Mouse (Mus musculus) G1E (cell line): Measurements from ENCODE around the gene Tns4. TPM values are rescaled to one million over a fixed set of nuclear protein-coding genes. Genes with fewer than 3 reads are reported as not detected.

Source experiments
- ATAC-seq: 2 replicates; pipeline ENCODE4 v1.8.0; 2016; ENCODE audit warnings: mild to moderate bottlenecking; ENCODE audit not compliant: insufficient number of reproducible peaks, poor library complexity, low FRiP score, severe bottlenecking; ENCODE audit errors: extremely low read depth
- DNase-seq: peaks from one replicate; pipeline ENCODE4 v3.0.0; 2012; ENCODE audit warnings: low spot score
- H3K27me3 ChIP-seq: 2 replicates; pipeline ENCODE4 v1.6.1; 2012; ENCODE audit warnings: mild to moderate bottlenecking, low read length, inconsistent platforms; ENCODE audit not compliant: insufficient read depth
- H3K36me3 ChIP-seq: replicated peaks from 2 replicates; pipeline ENCODE3; 2012; ENCODE audit warnings: mild to moderate bottlenecking, inconsistent platforms
- H3K4me1 ChIP-seq: 2 replicates; pipeline ENCODE4 v1.6.1; 2012; ENCODE audit warnings: low read depth, low read length, inconsistent platforms, mixed read lengths; ENCODE audit not compliant: insufficient read depth
- H3K4me3 ChIP-seq: 2 replicates; pipeline ENCODE4 v1.5.1; 2012; ENCODE audit warnings: low read depth, mild to moderate bottlenecking, inconsistent platforms, low read length, moderate library complexity, mixed read lengths
- H3K9me3 ChIP-seq: replicated peaks from 2 replicates; pipeline ENCODE4 v1.6.1; 2012; ENCODE audit warnings: inconsistent platforms
- CTCF ChIP-seq: IDR thresholded peaks from 2 replicates; pipeline ENCODE4 v1.5.1; 2012; ENCODE audit warnings: low read depth, low read length, inconsistent platforms, mixed read lengths
- GATA1 ChIP-seq: IDR thresholded peaks from 2 replicates; pipeline ENCODE4 v1.6.1; 2012; ENCODE audit warnings: borderline replicate concordance, low read length, inconsistent platforms, mixed read lengths
- GATA2 ChIP-seq: IDR thresholded peaks from 2 replicates; pipeline ENCODE4 v1.6.1; 2012; ENCODE audit warnings: low read depth, low read length, inconsistent platforms, borderline replicate concordance
- POLR2AphosphoS5 ChIP-seq: IDR thresholded peaks from 2 replicates; pipeline ENCODE4 v1.6.1; 2012; ENCODE audit warnings: low read depth, low read length, inconsistent platforms; ENCODE audit not compliant: insufficient replicate concordance
- TAL1 ChIP-seq: conservative IDR thresholded peaks from 2 replicates; pipeline ENCODE4 v1.6.1; 2012; ENCODE audit warnings: low read depth, low read length, inconsistent platforms, mixed read lengths
- polyA plus RNA-seq: library from polyadenylated mRNA; stranded (reverse); fragments of >175 nt; gene quantifications from 2 replicates; pipeline ENCODE4 v1.2.3, GENCODE M21; 2012
- total RNA-seq, 2 experiments: library from RNA; stranded (forward) in 1 of 2; stranded (reverse) in 1 of 2; fragments of 200-1000 nt in 1 of 2; fragments of >200 nt in 1 of 2; fragmentation: Nextera tagmentation in 1 of 2; gene quantifications; 2 replicates each; pipeline ENCODE4 v1.2.3; 2014 to 2017

Gene Tns4
- total and polyA plus RNA-seq, 3 experiments = 0.22 to 1.4 TPM; not detected in 1

GRCm38 (mm10) chr11:99041051-99041729 lies 47.9 kb downstream of the Tns4 start, which contains the start of gene Igfbp4:
Igfbp4 (plus strand) TSS chr11:99041244.
- Histone ChIP-seq H3K36me3 (no peaks in the 10 kb centered on the region), H3K27me3 (peaks cover 78% of the 10 kb centered on the region), H3K4me1 (peaks cover 33% of the 10 kb centered on the region), H3K4me3 (peak within 1 kb of the TSS; percentile 47), H3K9me3 (no peaks in the 10 kb centered on the region; the same call in 1 of the 2 replicates)
- no peak for TF ChIP-seq GATA1
- TF ChIP-seq TAL1 = no peak
- TF ChIP-seq GATA2 = no peak
- no peak for TF ChIP-seq CTCF
- no peak for TF ChIP-seq POLR2AphosphoS5
- DNase-seq (no peak), ATAC-seq (no peak)

- DNase-seq = no peak
- TF ChIP-seq GATA2 (no peak), POLR2AphosphoS5 (no peak), CTCF (no peak), GATA1 (no peak), TAL1 (no peak)
- no peak for ATAC-seq
- no peaks in the 10 kb centered on the region; the same call in 1 of the 2 replicates for H3K9me3 ChIP-seq
- no peaks in the 10 kb centered on the region for H3K36me3 ChIP-seq
- H3K4me1 ChIP-seq = peaks cover 38% of the 10 kb centered on the region
- peak overlapping the region; percentile 47; the same call in 1 of the 2 replicates for H3K4me3 ChIP-seq
- peaks cover 78% of the 10 kb centered on the region for H3K27me3 ChIP-seq
Observed at GRCm38 (mm10) chr11:99040346-99040974, 48.6 kb downstream of the Tns4 start.

- Histone ChIP-seq H3K4me1 (peaks cover 39% of the 10 kb centered on the region), H3K27me3 (peaks cover 78% of the 10 kb centered on the region), H3K36me3 (no peaks in the 10 kb centered on the region), H3K9me3 (no peaks in the 10 kb centered on the region; the same call in 1 of the 2 replicates), H3K4me3 (no peak overlapping the region)
- ATAC-seq (no peak), DNase-seq (peak; percentile 59)
- TF ChIP-seq GATA1 = no peak
- TF ChIP-seq TAL1 = no peak
- no peak for TF ChIP-seq GATA2
- no peak for TF ChIP-seq POLR2AphosphoS5
- TF ChIP-seq CTCF = peak; percentile 54; the same call in 1 of the 2 replicates
Observed at GRCm38 (mm10) chr11:99039782-99040181, 49.3 kb downstream of the Tns4 start.

- Histone ChIP-seq H3K4me1 (peaks cover 34% of the 10 kb centered on the region), H3K27me3 (peaks cover 61% of the 10 kb centered on the region), H3K9me3 (no peaks in the 10 kb centered on the region; the same call in 1 of the 2 replicates), H3K4me3 (no peak overlapping the region), H3K36me3 (no peaks in the 10 kb centered on the region)
- no peak for TF ChIP-seq GATA1
- no peak for TF ChIP-seq POLR2AphosphoS5
- TF ChIP-seq GATA2 = no peak
- 0 out of 2 replicates have a peak, but pooled peaks have one; percentile 10 for TF ChIP-seq TAL1
- ATAC-seq = peak; percentile 81
- no peak for DNase-seq
Observed at GRCm38 (mm10) chr11:99036254-99036653, 52.9 kb downstream of the Tns4 start.

GRCm38 (mm10) chr11:99035350-99035749 lies 53.8 kb downstream of the Tns4 start:
- H3K9me3 ChIP-seq = no peaks in the 10 kb centered on the region
- no peaks in the 10 kb centered on the region for H3K36me3 ChIP-seq
- no peak overlapping the region for H3K4me3 ChIP-seq
- TF ChIP-seq GATA2 (no peak), CTCF (no peak), GATA1 (no peak), POLR2AphosphoS5 (no peak)
- peaks cover 25% of the 10 kb centered on the region for H3K4me1 ChIP-seq
- no peak for ATAC-seq
- H3K27me3 ChIP-seq = peaks cover 61% of the 10 kb centered on the region
- no peak for DNase-seq

GRCm38 (mm10) chr11:99026899-99027440 lies 62.1 kb downstream of the Tns4 start:
- Histone ChIP-seq H3K4me3 (no peak overlapping the region), H3K36me3 (peaks cover 6% of the 10 kb centered on the region), H3K9me3 (peaks cover 4% of the 10 kb centered on the region; the same call in 1 of the 2 replicates), H3K27me3 (peaks cover 28% of the 10 kb centered on the region), H3K4me1 (peaks cover 16% of the 10 kb centered on the region)
- no peak for TF ChIP-seq POLR2AphosphoS5
- no peak for TF ChIP-seq TAL1
- DNase-seq = no peak
- no peak for ATAC-seq
